Mouse (Mus musculus): ENCODE data around the gene Cd200r3.

- TF ChIP-seq EP300 (IDR thresholded peaks at IDR 0.05; ENCODE audit: low read depth): no peak
- no peak for TF ChIP-seq CTCF (IDR thresholded peaks at IDR 0.05; ENCODE audit: low read depth)
Measured at GRCm38 (mm10) chr16:44976081-44976480, 32.6 kb downstream of the Cd200r3 start.

All from liver, postnatal 0 days (tissue).